Mouse (Mus musculus) CH12.LX (cell line): ENCODE data around the gene Tnfaip8l2. TPM values are rescaled to one million over a fixed set of nuclear protein-coding genes. Genes with fewer than 3 reads are reported as not detected.

Experiments
- DNase-seq: peaks from one replicate; pipeline ENCODE4 v3.0.0-alpha.2; 2013; ENCODE audit errors: extremely low read depth
- H3K27ac ChIP-seq: 2 replicates; pipeline ENCODE4 v1.5.1; 2012; ENCODE audit warnings: low read depth, mild to moderate bottlenecking, control low read depth, moderate library complexity; ENCODE audit not compliant: insufficient read depth
- H3K27me3 ChIP-seq: replicated peaks from 2 replicates; pipeline ENCODE3; 2012; ENCODE audit warnings: inconsistent platforms
- H3K36me3 ChIP-seq, 2 experiments: replicated peaks in 1 of 2; 2 replicates each; pipeline versions ENCODE3 to v1.6.1; 2012; ENCODE audit warnings: inconsistent platforms in 1 of 2, low read length in 1 of 2, mild to moderate bottlenecking in 1 of 2, mixed read lengths in 1 of 2, moderate library complexity in 1 of 2; ENCODE audit not compliant: control insufficient read depth in 1 of 2, insufficient read depth in 1 of 2
- H3K4me1 ChIP-seq, 2 experiments: 2 replicates each; pipeline ENCODE4 v1.6.1; 2012; ENCODE audit warnings: inconsistent platforms in 1 of 2, moderate library complexity in 1 of 2; ENCODE audit not compliant: insufficient read depth in 2 of 2, control insufficient read depth in 1 of 2
- H3K4me2 ChIP-seq: 2 replicates; pipeline ENCODE4 v1.6.1; 2012; ENCODE audit warnings: low read depth, mild to moderate bottlenecking, control low read depth; ENCODE audit not compliant: poor library complexity, insufficient read depth, severe bottlenecking
- H3K4me3 ChIP-seq, 3 experiments: fragments of 150-350 bp in 1 of 3; sonication (generic) in 1 of 3; replicated peaks in 1 of 3; 2 replicates each; pipeline versions ENCODE3 to v1.5.1; 2011 to 2012; ENCODE audit warnings: low read depth in 2 of 3, low read length in 2 of 3, mild to moderate bottlenecking in 2 of 3, moderate library complexity in 2 of 3, control low read depth in 1 of 3, improper control_type of control experiment in 1 of 3, inconsistent platforms in 1 of 3, mixed read lengths in 1 of 3; ENCODE audit not compliant: poor library complexity in 1 of 3
- H3K79me2 ChIP-seq: replicated peaks from 2 replicates; pipeline ENCODE4 v1.6.1; 2012; ENCODE audit warnings: mild to moderate bottlenecking, moderate library complexity; ENCODE audit not compliant: control insufficient read depth, poor library complexity, insufficient read depth, severe bottlenecking; ENCODE audit errors: extremely low read depth
- H3K9ac ChIP-seq: 2 replicates; pipeline ENCODE4 v1.6.1; 2012; ENCODE audit warnings: low read depth, mild to moderate bottlenecking, control low read depth, moderate library complexity; ENCODE audit not compliant: insufficient read depth
- H3K9me3 ChIP-seq: replicated peaks from 2 replicates; pipeline ENCODE3; 2012; ENCODE audit warnings: low read length, inconsistent platforms, mixed read lengths
- BHLHE40 ChIP-seq: IDR thresholded peaks from 2 replicates; pipeline ENCODE4 v1.6.1; 2011; ENCODE audit warnings: mild to moderate bottlenecking, low read depth, low read length, improper control_type of control experiment
- CHD1 ChIP-seq: IDR thresholded peaks from 2 replicates; pipeline ENCODE4 v1.6.1; 2012; ENCODE audit warnings: low read depth, low read length, improper control_type of control experiment, inconsistent platforms
- CHD2 ChIP-seq: IDR thresholded peaks from 2 replicates; pipeline ENCODE4 v1.6.1; 2011; ENCODE audit warnings: low read length, improper control_type of control experiment
- CTCF ChIP-seq, 2 experiments: IDR thresholded peaks in 1 of 2; conservative IDR thresholded peaks in 1 of 2; 2 replicates each; pipeline ENCODE4 v1.5.1; 2011 to 2012; ENCODE audit warnings: low read depth in 2 of 2, low read length in 2 of 2, improper control_type of control experiment in 1 of 2, inconsistent platforms in 1 of 2, mild to moderate bottlenecking in 1 of 2, moderate library complexity in 1 of 2
- ELF1 ChIP-seq: IDR thresholded peaks from 2 replicates; pipeline ENCODE4 v1.6.1; 2014; ENCODE audit warnings: low read depth, mild to moderate bottlenecking, inconsistent platforms, low read length, improper control_type of control experiment
- EP300 ChIP-seq: IDR thresholded peaks from 2 replicates; pipeline ENCODE4 v1.6.1; 2011; ENCODE audit warnings: low read length, improper control_type of control experiment
- ETS1 ChIP-seq: conservative IDR thresholded peaks from 2 replicates; pipeline ENCODE4 v1.6.1; 2012; ENCODE audit warnings: low read depth, mild to moderate bottlenecking, inconsistent platforms, low read length, improper control_type of control experiment, moderate library complexity
- HCFC1 ChIP-seq: IDR thresholded peaks from 2 replicates; pipeline ENCODE4 v1.6.1; 2012; ENCODE audit warnings: low read depth, mild to moderate bottlenecking, inconsistent platforms, low read length, improper control_type of control experiment
- JUN ChIP-seq: IDR thresholded peaks from 2 replicates; pipeline ENCODE4 v1.6.1; 2011; ENCODE audit warnings: low read depth, mild to moderate bottlenecking, low read length, improper control_type of control experiment, moderate library complexity; ENCODE audit not compliant: insufficient read depth
- JUND ChIP-seq: conservative IDR thresholded peaks from 2 replicates; pipeline ENCODE4 v1.6.1; 2011; ENCODE audit warnings: low read depth, low read length, improper control_type of control experiment
- MAFK ChIP-seq: IDR thresholded peaks from 2 replicates; pipeline ENCODE4 v1.6.1; 2011; ENCODE audit warnings: low read length, improper control_type of control experiment; ENCODE audit not compliant: insufficient replicate concordance
- MAX ChIP-seq: IDR thresholded peaks from 2 replicates; pipeline ENCODE4 v1.6.1; 2011; ENCODE audit warnings: low read length, improper control_type of control experiment
- MAZ ChIP-seq: IDR thresholded peaks from 2 replicates; pipeline ENCODE4 v1.6.1; 2012; ENCODE audit warnings: low read depth, mild to moderate bottlenecking, inconsistent platforms, low read length, improper control_type of control experiment, moderate library complexity
- MXI1 ChIP-seq: IDR thresholded peaks from 2 replicates; pipeline ENCODE4 v1.6.1; 2011; ENCODE audit warnings: mild to moderate bottlenecking, low read depth, low read length, improper control_type of control experiment
- POLR2AphosphoS2 ChIP-seq: IDR thresholded peaks from 2 replicates; pipeline ENCODE4 v1.6.1; 2011; ENCODE audit warnings: low read depth, low read length, improper control_type of control experiment
- RAD21 ChIP-seq: IDR thresholded peaks from 2 replicates; pipeline ENCODE4 v1.6.1; 2011; ENCODE audit warnings: low read depth, mild to moderate bottlenecking, low read length, improper control_type of control experiment, moderate library complexity
- RCOR1 ChIP-seq: conservative IDR thresholded peaks from 2 replicates; pipeline ENCODE4 v1.6.1; 2012; ENCODE audit warnings: low read depth, mild to moderate bottlenecking, inconsistent platforms, low read length, improper control_type of control experiment
- SIN3A ChIP-seq: IDR thresholded peaks from 2 replicates; pipeline ENCODE4 v1.6.1; 2012; ENCODE audit warnings: low read length, improper control_type of control experiment, inconsistent platforms
- SMC3 ChIP-seq: IDR thresholded peaks from 2 replicates; pipeline ENCODE4 v1.6.1; 2011; ENCODE audit warnings: low read depth, low read length, improper control_type of control experiment
- TCF12 ChIP-seq: IDR thresholded peaks from 2 replicates; pipeline ENCODE4 v1.6.1; 2014; ENCODE audit warnings: low read depth, mild to moderate bottlenecking, inconsistent platforms, low read length, improper control_type of control experiment
- USF1 ChIP-seq: IDR thresholded peaks from 2 replicates; pipeline ENCODE4 v1.6.1; 2014; ENCODE audit warnings: low read depth, mild to moderate bottlenecking, inconsistent platforms, low read length, improper control_type of control experiment
- ZC3H11A ChIP-seq: IDR thresholded peaks from 2 replicates; pipeline ENCODE4 v1.6.1; 2012; ENCODE audit warnings: low read depth, mild to moderate bottlenecking, inconsistent platforms, low read length, improper control_type of control experiment
- ZMIZ1 ChIP-seq: IDR thresholded peaks from 2 replicates; pipeline ENCODE4 v1.6.1; 2012; ENCODE audit warnings: low read depth, mild to moderate bottlenecking, inconsistent platforms, low read length, improper control_type of control experiment
- ZNF384 ChIP-seq: IDR thresholded peaks from 2 replicates; pipeline ENCODE4 v1.6.1; 2012; ENCODE audit warnings: low read depth, low read length, improper control_type of control experiment, inconsistent platforms
- dilution Hi-C: fragments of 300-500 bp; cut with MboI; formaldehyde crosslinking; loops from 2 replicates; pipeline ENCODE4 v1.14.3; 2020; ENCODE audit warnings: low sequenced_read_pairs; ENCODE audit not compliant: extremely low pct_unique_long_range_greater_than_20kb, extremely low pct_ligation_motif_present
- in situ Hi-C: fragments of 300-500 bp; cut with MboI; formaldehyde crosslinking; loops from 3 replicates; pipeline ENCODE4 v1.14.3; 2019; ENCODE audit warnings: low sequenced_read_pairs, low pct_ligation_motif_present, low pct_unique_long_range_greater_than_20kb, mixed read lengths
- polyA plus RNA-seq: library from polyadenylated mRNA; unstranded; fragments of >175 nt; gene quantifications from 2 replicates; pipeline ENCODE4 v1.2.1, GENCODE M21; 2012; ENCODE audit warnings: low read depth; ENCODE audit not compliant: insufficient read length
- total RNA-seq, 2 experiments: library from RNA; depleted of rRNA; stranded (reverse); fragments of 300-350 nt in 1 of 2; fragments of >200 nt in 1 of 2; gene quantifications; 2 replicates each; pipeline ENCODE4 v1.2.3; 2012 to 2014

Gene Tnfaip8l2
- total and polyA plus RNA-seq, 3 experiments = 18.2 to 28.2 (median 26.2) TPM

GRCm38 (mm10) chr3:95133680-95134101 is 8.5 kb downstream of the Tnfaip8l2 start, which contains the start of the genes Scnm1 and Lysmd1 (continued):
- TF ChIP-seq ZMIZ1 = no peak
- TF ChIP-seq ETS1 = no peak
- peak; percentile 95 for TF ChIP-seq ELF1
- no peak; the same call in 1 of the 2 replicates for TF ChIP-seq POLR2AphosphoS2
- TF ChIP-seq BHLHE40 = no peak
- no peak for TF ChIP-seq CHD2
- no peak for TF ChIP-seq ZC3H11A
- TF ChIP-seq RAD21 = no peak; the same call in none of the 2 replicates
- TF ChIP-seq USF1 = no peak
- no peak for TF ChIP-seq JUN
- no peak for TF ChIP-seq CHD1
- no peak for TF ChIP-seq RCOR1
- TF ChIP-seq ZNF384 = no peak
- TF ChIP-seq TCF12 = peak; percentile 61
- peak; percentile 83 for TF ChIP-seq HCFC1
- TF ChIP-seq CTCF (conservative IDR thresholded peaks at IDR 0.05 in 1 of 2, IDR thresholded peaks at IDR 0.05 in 1 of 2; ENCODE audit: low read depth in 2 of 2, low read length in 2 of 2) = peak in 1 of 2 experiments; percentile 52; a peak in 2 of 4 replicates
- no peak for TF ChIP-seq JUND
- TF ChIP-seq EP300 = no peak
- TF ChIP-seq MAFK = no peak
- TF ChIP-seq SMC3 = no peak
- no peak for TF ChIP-seq MAX
- TF ChIP-seq MAZ = no peak

- Histone ChIP-seq H3K4me3 (peak overlapping the region; percentile 74 to 92 (median 81)), H3K36me3 (peaks cover 23 to 47% of the 10 kb centered on the region in 2 experiments), H3K9ac (peak overlapping the region; percentile 84), H3K27me3 (no peaks in the 10 kb centered on the region), H3K9me3 (peaks cover 3% of the 10 kb centered on the region), H3K79me2 (peaks cover 14% of the 10 kb centered on the region), H3K27ac (peak overlapping the region; percentile 26; the same call in 1 of the 2 replicates), H3K4me2 (peak overlapping the region; percentile 67), H3K4me1 (peaks cover 8 to 24% of the 10 kb centered on the region in 2 experiments)
- dilution Hi-C loops = no loop called here
- no peak for DNase-seq
- in situ Hi-C loops = loop anchor here (5.0 kb wide), 1 partner anchor 134 kb away; no protein-coding TSS in a partner anchor
- TF ChIP-seq SIN3A (no peak), MXI1 (peak; percentile 6; the same call in 1 of the 2 replicates)
These were observed 9.0 kb downstream of the Tnfaip8l2 start for GRCm38 (mm10) chr3:95133176-95133575.
